Comparison of ENCODE assay signal across 8 mouse cellular contexts in genomic region chr13:111410831-111411230, GRCm38 (mm10).
A peak's percentile ranks its signal among the peaks of the same experiment; 100 is the strongest.
DNase-seq lines count a peak whose midpoint lies in the region; ATAC-seq lines count a peak whose summit lies in the region.

No protein-coding gene starts in this region.

- 3% methylated on average over 7 of the region's 7 CpGs for WGBS in hindbrain, embryonic 15.5 days

- no peak overlapping the region for H3K4me3 ChIP-seq in hindbrain, embryonic 15.5 days

- H3K27me3 ChIP-seq in hindbrain, embryonic 15.5 days = no peaks in the 10 kb centered on the region

- H3K27ac ChIP-seq in hindbrain, embryonic 15.5 days (replicated peaks) = no peak overlapping the region

- intact Hi-C loops in left cerebral cortex, postnatal 36 days (cut with DNase I) = loop anchor here (2.0 to 5.0 kb wide), 3 partner anchors 174 to 1028 kb away; no protein-coding TSS in a partner anchor

- no peaks in the 10 kb centered on the region; the same call in 1 of the 2 replicates for H3K4me1 ChIP-seq in hindbrain, embryonic 15.5 days (replicated peaks)

- no peaks in the 10 kb centered on the region for H3K36me3 ChIP-seq in hindbrain, embryonic 15.5 days

- no peak overlapping the region for H3K9ac ChIP-seq in hindbrain, embryonic 15.5 days

- DNase-seq in left cerebral cortex, adult 18-20 months (ENCODE audit: low spot score in 2 of 2) = peak; percentile 35 to 38
- no peak for DNase-seq in left cerebral cortex, postnatal 36 days (ENCODE audit: low spot score in 2 of 2)
- DNase-seq in MN1 (ENCODE audit: low spot score) = peak; percentile 76
- DNase-seq in cerebellum, adult 9-10 months = peak; percentile 65
- peak; percentile 58 for DNase-seq in mesoderm, embryonic 11.5 days (ENCODE audit: low read depth, low spot score)
- no peak for DNase-seq in spleen, postnatal 10 days (ENCODE audit: low spot score in 2 of 2)

- no peaks in the 10 kb centered on the region for H3K9me3 ChIP-seq in hindbrain, embryonic 15.5 days

- H3K4me2 ChIP-seq in hindbrain, embryonic 15.5 days = no peak overlapping the region

- ATAC-seq in hindbrain, embryonic 15.5 days (ENCODE audit: low FRiP score, low read depth) = peak; percentile 32; the same call in 1 of the 2 replicates
- ATAC-seq in erythroid progenitor cell, adult 5-6 weeks (replicated peaks; ENCODE audit: low FRiP score, poor library complexity, severe bottlenecking) = no peak

Comparison
In these comparisons a context has a peak if more than half of its experiments do, and no peak if none do; other contexts are left out.
1. DNase-seq: peak in left cerebral cortex, adult 18-20 months (2 of 2), MN1 (single experiment), cerebellum, adult 9-10 months (single experiment) and mesoderm, embryonic 11.5 days (single experiment); none in left cerebral cortex, postnatal 36 days (0 of 2) and spleen, postnatal 10 days (0 of 2).